ENCODE assay signal across 25 mouse cellular contexts in genomic region chr8:105774498-105774897, GRCm38 (mm10). TPM values are rescaled to one million over a fixed set of nuclear protein-coding genes. Genes with fewer than 3 reads are reported as not detected.
DNase-seq lines count a peak whose midpoint lies in the region; TF ChIP-seq lines count a peak whose summit lies in the region.
"Had no signal": no experiment of that assay in that cellular context is flagged by ENCODE, and none has a peak within 500 bp of the region (broad histone marks: within the 10 kb centered on the region; RNA-seq: fewer than 3 reads in every experiment).

No protein-coding gene starts in this region.

- no peaks in the 10 kb centered on the region for H3K4me1 ChIP-seq in lung, adult 2 months (ENCODE audit: control insufficient read depth, insufficient read depth, low read length)
- H3K4me1 ChIP-seq: embryonic facial prominence, embryonic 10.5 days; forebrain, embryonic 13.5 days; heart, embryonic 10.5 days; hindbrain, embryonic 12.5 days had no signal

- no peak for TF ChIP-seq CTCF in lung, adult 2 months (IDR thresholded peaks at IDR 0.05; ENCODE audit: insufficient read depth, low read length)

- peak; percentile 39 to 66 for DNase-seq in frontal cortex, adult 2 months (ENCODE audit: extremely low spot score in 1 of 2, low spot score in 1 of 2)
- no peak for DNase-seq in frontal cortex, postnatal 25 days (ENCODE audit: low spot score in 2 of 2)
- peak; percentile 26 for DNase-seq in left cerebral cortex, adult 11 months (ENCODE audit: low spot score)
- no peak for DNase-seq in left cerebral cortex, postnatal 10 days (ENCODE audit: extremely low spot score in 1 of 2, low spot score in 2 of 2)
- peak; percentile 32 to 47 for DNase-seq in right cerebral cortex, adult 2 months (ENCODE audit: low spot score in 2 of 2)
- DNase-seq in right cerebral cortex, postnatal 10 days (ENCODE audit: low spot score in 2 of 2): no peak
- DNase-seq in telencephalon, adult 2 months (ENCODE audit: low read depth, low spot score): peak; percentile 45
- no peak for DNase-seq in lung, adult 2 months
- DNase-seq: adrenal gland, postnatal 14 days; cerebellum, adult 18-20 months; cerebellum, adult 9-11 months; cerebellum, postnatal 36 days; forebrain, postnatal 0 days; heart, adult 18-20 months; heart, postnatal 10 days; heart, postnatal 4 days had no signal

- no peak overlapping the region for H3K4me3 ChIP-seq in lung, adult 2 months (replicated peaks; ENCODE audit: extremely low read depth, low read depth, low read length)
- H3K4me3 ChIP-seq: embryonic facial prominence, embryonic 10.5 days; forebrain, embryonic 13.5 days; heart, embryonic 10.5 days; hindbrain, embryonic 12.5 days had no signal

- 94% methylated on average over 5 of the region's 5 CpGs for WGBS in lung, adult 2 months

- intact Hi-C loops in left cerebral cortex, postnatal 10 days (cut with DNase I): no loop called here

- TF ChIP-seq POLR2A in lung, adult 2 months (IDR thresholded peaks at IDR 0.05; ENCODE audit: borderline replicate concordance, extremely low read depth, low read depth, low read length): no peak

RNA-seq across cellular contexts. Expression of gene Gfod2, which starts 16.0 kb away (rescaled TPM):
- 18.1 and 21.5 TPM in 2 replicates for polyA plus RNA-seq in frontal cortex, adult 2 months (2012; rRNA removed)
- 10 to 100 TPM; 26.3 to 36.3 TPM for total RNA-seq in left cerebral cortex, postnatal 10 days (2021)
- 12.2 and 14.8 TPM in 2 replicates for polyA plus RNA-seq in lung, adult 2 months (2012; rRNA removed)

RNA-seq across cellular contexts. Expression of gene Ranbp10, which starts 52.7 kb away (rescaled TPM):
- 24.2 and 28.5 TPM in 2 replicates for polyA plus RNA-seq in frontal cortex, adult 2 months (2012; rRNA removed)
- total RNA-seq in left cerebral cortex, postnatal 10 days (2021): 10 to 100 TPM; 23.0 to 23.7 TPM
- polyA plus RNA-seq in lung, adult 2 months (2012; rRNA removed): 25.8 and 28.5 TPM in 2 replicates

RNA-seq across cellular contexts. Expression of gene Tsnaxip1, which starts 53.0 kb away (rescaled TPM):
- polyA plus RNA-seq in frontal cortex, adult 2 months (2012; rRNA removed): 0.17 TPM in 1 of 2 replicates, not detected in the other
- not detected for total RNA-seq in left cerebral cortex, postnatal 10 days (2021)
- 1.0 and 2.2 TPM in 2 replicates for polyA plus RNA-seq in lung, adult 2 months (2012; rRNA removed)
- total RNA-seq: adrenal gland, adult 18-20 months; adrenal gland, postnatal 14 days; gastrocnemius, adult 8-10 months; heart, adult 18-20 months; heart, postnatal 10 days; heart, postnatal 4 days; MEL had no signal
- polyA plus RNA-seq: activated CD4-positive, CD25-positive, alpha-beta regulatory T cell, adult 4 months; heart, embryonic 14.5 days had no signal

Comparison
In these comparisons a context has a peak if more than half of its experiments do, and no peak if none do; other contexts are left out.
1. DNase-seq: peak in frontal cortex, adult 2 months (2 of 2), left cerebral cortex, adult 11 months (single experiment), right cerebral cortex, adult 2 months (2 of 2) and telencephalon, adult 2 months (single experiment); none in frontal cortex, postnatal 25 days (0 of 2), left cerebral cortex, postnatal 10 days (0 of 2), right cerebral cortex, postnatal 10 days (0 of 2) and lung, adult 2 months (single experiment).